Mouse (Mus musculus) heart, postnatal 0 days (tissue): ENCODE results near the gene Wdhd1.
"Not testable (repeated sequence)": the region's sequence is repeated elsewhere in the genome, so short reads cannot be mapped to it uniquely, and the experiment has no call there.

ENCODE experiments used
- CTCF ChIP-seq: IDR thresholded peaks from 2 replicates; pipeline ENCODE4 v1.5.1; 2016; ENCODE audit warnings: antibody characterized with exemption, control low read depth, low read depth
- EP300 ChIP-seq: IDR thresholded peaks from 2 replicates; pipeline ENCODE4 v1.6.1; 2016; ENCODE audit warnings: antibody characterized with exemption, low read depth

- TF ChIP-seq EP300, CTCF: not testable (repeated sequence)
These were observed 44.9 kb upstream of the Wdhd1 start for GRCm38 (mm10) chr14:47321581-47321980.
